Mouse (Mus musculus) liver, embryonic 14.5 days (tissue): ENCODE data around the gene Rgs16.

Source experiments
- CTCF ChIP-seq: IDR thresholded peaks from 2 replicates; pipeline ENCODE4 v1.5.1; 2016; ENCODE audit warnings: antibody characterized with exemption, low read depth, control low read depth
- EP300 ChIP-seq: IDR thresholded peaks from 2 replicates; pipeline ENCODE4 v1.6.1; 2016; ENCODE audit warnings: antibody characterized with exemption, low read depth

GRCm38 (mm10) chr1:153753725-153754464 is 13.7 kb downstream of the Rgs16 start:
- no peak for TF ChIP-seq CTCF
- no peak for TF ChIP-seq EP300
